Mouse (Mus musculus): ENCODE data around the gene Rsph6a.

Rsph6a gene

DNA sequence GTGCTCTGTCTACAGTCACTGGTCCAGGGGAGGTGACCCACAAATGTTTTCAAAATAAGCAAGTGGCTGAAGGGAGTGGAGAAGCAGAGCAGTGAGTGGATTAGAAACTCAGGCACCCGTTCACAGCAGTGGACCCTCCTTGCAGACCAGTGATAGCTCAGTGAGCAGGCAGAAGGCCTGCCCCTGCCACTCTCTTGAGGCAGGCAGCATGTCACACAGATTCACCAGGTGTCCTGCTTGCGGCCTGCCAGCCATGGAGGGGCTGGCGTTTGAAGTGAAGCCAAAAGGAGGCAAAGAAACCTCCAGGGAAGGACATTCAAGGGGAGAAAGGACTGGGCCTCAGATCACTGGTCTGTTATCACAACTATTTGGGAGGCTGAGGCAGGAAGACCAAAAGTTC is 24.2 kb downstream of the Rsph6a start:
- no peak for DNase-seq (ENCODE audit: low read depth, low spot score)

DNA sequence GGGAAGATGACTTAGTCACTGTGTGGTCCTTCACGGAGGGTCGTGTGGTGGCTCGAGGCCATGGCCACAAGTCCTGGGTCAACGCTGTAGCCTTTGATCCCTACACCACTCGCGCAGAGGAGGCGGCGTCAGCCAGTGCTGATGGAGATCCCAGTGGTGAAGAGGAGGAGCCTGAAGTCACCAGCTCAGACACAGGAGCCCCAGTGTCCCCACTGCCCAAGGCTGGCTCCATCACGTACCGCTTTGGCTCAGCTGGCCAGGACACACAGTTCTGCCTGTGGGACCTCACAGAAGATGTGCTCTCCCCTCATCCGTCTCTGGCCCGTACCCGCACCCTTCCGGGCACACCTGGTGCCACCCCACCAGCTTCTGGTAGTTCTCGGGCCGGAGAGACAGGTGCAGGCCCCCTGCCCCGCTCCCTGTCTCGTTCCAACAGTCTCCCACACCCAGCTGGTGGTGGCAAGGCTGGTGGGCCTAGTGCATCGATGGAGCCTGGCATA is 26.0 kb downstream of the Rsph6a start:
- DNase-seq (ENCODE audit: low read depth, low spot score), result no peak

DNA sequence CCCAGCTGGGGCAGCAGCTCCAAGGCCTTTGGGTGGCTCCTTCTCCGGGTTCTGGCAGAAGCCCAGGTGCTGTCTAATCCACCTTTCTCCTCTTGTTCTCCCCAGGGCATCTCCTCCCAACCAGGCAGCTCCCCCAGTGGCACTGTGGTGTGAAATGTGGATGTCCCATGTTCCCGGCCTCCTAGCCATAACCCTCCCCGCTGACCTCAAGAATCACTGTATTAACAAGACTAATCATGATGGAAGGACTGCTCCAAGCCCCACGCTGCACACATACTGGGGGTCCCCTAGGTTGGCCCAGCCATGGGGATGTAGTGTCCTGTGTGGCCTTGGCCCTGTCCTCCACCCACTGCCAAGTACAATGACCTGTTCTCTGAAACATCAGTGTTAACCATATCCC is 27.7 kb downstream of the Rsph6a start:
- DNase-seq (ENCODE audit: low read depth, low spot score), result no peak

DNA sequence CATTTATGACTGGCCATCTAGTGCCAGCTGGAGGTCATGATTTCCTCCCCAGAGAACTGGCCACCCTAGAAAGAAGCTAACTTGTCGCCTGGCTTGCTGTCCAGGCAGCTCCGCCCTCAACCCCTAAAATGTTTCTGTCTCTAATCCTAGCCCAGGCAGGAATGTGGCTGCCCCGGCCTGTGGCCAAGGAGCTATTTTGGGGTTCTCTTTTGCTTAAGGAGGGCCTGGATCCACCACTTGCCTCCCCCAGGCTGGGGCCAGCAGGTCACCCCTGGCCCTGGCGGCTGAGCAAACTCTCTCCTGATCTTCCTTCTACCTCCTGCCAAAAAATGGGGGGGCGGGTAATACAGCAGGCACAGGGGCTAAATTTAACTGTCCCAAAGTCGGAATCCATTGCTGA is 28.6 kb downstream of the Rsph6a start:
- DNase-seq (ENCODE audit: low read depth, low spot score), result no peak

DNA sequence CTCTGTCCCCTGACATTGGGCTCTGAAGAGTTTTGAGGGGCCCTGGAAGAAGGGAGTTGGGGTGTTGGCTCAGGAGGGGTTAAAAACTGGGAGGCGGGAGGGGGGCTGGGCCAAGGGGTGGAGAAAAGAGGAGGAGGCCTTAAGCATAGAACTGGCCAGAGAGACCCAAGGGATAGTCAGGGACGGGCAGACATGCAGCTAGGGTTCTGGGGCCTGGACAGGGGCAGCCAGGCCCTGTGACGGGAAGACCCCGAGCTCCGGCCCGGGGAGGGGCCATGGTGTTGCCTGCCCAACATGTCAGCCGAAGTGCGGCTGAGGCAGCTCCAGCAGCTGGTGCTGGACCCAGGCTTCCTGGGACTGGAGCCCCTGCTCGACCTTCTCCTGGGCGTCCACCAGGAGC is 29.2 kb downstream of the Rsph6a start, which contains the start of gene Dmpk:
Dmpk (plus strand) TSS at position 149 of the 400 bp plus-strand sequence.
- no peak for DNase-seq (ENCODE audit: low read depth, low spot score)

DNA sequence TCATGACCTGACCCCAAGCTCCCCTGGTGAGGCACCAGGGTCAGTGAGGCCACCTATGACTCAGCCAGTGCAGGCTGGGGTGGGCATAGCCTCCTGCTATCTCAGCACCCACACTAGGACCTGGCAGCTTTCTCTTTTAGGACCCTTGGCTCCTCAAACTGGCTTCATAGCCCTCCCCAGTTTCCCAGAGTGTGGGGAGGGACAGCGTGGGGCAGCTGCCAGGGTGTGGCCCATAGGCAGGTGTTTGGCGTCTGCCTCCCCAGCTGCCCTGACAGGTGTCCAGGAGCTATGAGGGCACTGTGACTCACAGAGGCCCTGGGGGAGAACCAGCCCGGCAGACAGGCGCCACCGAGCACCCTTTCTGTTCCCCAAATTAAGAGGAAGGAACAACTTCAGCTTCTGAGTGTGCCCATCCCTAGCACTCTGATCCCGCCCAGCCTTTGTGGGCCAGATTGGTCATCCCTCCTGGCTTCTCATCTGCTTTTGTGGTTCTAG is 29.8 kb downstream of the Rsph6a start:
- DNase-seq (ENCODE audit: low read depth, low spot score), result no peak

DNA sequence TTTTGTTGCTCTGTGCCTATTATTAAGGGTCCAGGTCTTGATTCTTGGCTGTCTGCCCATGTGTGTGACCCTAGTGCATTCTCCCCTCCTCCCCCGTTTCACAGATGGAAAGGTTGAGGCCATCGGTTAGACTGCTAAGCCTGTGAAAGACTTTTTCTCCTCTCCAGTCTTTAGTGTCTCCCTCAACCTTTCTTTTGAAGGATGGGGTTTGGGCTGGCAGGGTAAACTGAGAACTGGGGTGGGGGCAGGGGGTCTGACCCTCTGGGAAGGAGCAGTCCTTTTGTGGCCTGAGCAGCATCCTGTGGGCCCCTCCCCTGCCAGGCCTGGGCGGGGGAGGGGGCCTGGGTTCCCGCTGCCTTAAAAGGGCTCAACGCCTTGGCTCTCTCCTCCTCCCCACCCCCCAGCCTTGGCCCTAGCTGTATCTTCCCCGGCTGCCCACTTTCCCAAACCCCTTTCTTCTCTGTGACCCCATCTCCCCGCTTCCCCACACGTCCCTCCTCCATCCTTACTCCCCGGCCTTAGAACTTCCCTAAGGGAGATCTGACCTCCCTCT is 30.5 kb downstream of the Rsph6a start:
- no peak for DNase-seq (ENCODE audit: low read depth, low spot score)

DNA sequence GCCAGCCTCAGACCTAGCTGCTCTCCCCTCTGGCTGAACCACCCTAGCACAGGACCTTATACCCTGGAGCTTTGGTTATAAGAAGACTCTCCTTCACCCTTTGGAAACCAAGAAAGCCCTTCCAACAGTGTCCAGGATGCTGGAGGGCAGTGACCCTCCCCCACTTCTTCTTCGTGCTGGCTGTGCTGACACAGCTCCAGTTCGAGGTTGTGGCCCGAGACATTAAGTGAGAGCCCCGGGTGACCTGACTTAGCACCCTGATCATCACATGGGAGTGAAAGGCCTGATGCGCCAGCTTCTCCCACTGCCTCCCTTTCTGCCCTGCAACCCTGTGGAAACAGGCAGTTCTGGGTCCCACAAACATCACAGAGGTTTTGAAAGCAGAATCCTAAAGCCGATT is 31.0 kb downstream of the Rsph6a start:
- no peak for DNase-seq (ENCODE audit: low read depth, low spot score)

DNA sequence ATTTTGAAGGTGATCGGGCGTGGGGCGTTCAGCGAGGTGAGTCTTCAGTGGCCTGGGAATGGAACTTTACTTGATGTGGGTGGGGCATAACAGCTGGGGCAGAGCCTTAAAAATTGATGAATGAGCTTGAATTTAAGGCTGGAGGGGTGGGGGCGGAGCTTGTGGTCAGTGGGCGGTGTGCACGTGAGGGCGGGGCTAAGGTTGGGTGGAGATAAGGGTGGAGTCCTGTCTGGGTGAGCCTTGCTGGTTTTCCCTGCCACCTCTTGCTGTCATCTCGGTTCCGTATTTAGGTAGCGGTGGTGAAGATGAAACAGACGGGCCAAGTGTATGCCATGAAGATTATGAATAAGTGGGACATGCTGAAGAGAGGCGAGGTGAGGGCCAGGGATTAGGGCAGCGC is 31.6 kb downstream of the Rsph6a start:
- DNase-seq (ENCODE audit: low read depth, low spot score), result peak; percentile 72

DNA sequence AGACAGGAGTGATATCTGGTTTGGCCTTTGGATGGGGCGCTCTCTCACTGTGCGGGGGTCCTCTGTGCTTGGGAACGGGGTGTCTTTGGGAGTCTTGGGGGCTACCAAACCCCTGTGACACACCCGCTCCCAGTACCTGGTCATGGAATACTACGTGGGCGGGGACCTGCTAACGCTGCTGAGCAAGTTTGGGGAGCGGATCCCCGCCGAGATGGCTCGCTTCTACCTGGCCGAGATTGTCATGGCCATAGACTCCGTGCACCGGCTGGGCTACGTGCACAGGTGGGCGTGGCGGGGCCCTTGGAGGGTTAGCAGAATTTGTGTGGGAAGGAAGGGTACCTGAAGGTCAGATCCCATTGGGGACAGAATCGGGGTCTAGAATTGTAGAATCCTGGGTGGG is 32.3 kb downstream of the Rsph6a start:
- DNase-seq (ENCODE audit: low read depth, low spot score), result no peak

DNA sequence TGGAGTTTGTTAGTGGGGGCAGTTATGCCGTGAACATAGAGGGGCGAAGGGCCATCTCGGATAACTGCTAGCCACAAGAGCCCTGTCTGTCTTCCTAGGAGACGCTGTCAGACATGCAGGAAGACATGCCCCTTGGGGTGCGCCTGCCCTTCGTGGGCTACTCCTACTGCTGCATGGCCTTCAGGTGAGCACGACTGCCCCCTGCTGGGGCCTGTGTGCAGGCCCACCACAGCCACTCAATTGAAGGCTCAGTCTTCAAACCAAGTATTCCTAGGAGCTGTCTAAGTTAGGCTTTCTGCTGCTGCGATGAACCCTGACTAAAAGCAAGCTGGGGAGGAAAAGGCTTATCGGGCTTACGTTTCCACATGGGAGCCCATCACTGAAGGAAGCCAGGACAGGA is 34.3 kb downstream of the Rsph6a start:
- peak; percentile 69 for DNase-seq (ENCODE audit: low read depth, low spot score)

DNA sequence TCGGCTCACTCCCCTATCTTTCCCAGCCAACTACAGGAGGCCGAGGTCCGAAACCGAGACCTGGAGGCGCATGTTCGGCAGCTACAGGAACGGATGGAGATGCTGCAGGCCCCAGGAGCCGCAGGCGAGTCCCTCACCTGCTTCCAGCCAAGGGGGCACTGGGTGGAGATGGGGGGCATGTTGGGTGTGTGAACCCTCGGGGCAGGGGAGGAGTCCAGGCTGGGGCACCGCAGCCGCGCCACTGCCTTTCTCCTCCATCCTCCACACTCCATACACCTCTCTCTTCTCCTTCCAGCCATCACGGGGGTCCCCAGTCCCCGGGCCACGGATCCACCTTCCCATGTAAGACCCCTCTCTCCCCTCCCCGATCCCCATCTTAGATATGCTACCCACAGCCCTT is 37.4 kb downstream of the Rsph6a start:
- DNase-seq (ENCODE audit: low read depth, low spot score), result no peak

DNA sequence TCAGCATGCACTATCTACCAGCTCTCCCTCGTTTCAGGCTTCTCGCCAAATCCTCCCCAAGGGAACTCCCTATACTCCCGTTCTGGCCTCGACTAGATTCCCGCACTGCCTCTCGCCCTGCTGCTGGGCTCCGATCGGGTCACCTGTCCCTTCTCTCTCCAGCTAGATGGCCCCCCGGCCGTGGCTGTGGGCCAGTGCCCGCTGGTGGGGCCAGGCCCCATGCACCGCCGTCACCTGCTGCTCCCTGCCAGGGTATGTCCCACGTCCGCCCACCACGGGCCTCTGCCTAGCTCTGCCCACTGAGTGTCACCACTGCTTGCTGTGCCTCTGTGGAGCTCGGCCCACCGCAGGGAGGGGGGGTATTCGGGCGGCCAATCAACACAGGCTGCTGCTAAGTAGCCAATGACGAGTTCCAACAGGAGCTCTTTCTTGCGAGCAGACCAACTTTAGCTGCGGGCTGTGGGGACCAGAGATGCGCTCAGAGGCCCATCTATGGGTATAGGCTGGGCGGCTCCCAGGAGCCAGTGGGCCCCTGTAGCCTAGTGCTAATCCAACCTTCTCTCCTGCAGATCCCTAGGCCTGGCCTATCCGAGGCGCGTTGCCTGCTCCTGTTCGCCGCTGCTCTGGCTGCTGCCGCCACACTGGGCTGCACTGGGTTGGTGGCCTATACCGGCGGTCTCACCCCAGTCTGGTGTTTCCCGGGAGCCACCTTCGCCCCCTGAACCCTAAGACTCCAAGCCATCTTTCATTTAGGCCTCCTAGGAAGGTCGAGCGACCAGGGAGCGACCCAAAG is 38.1 kb downstream of the Rsph6a start:
- DNase-seq (ENCODE audit: low read depth, low spot score), result peak; percentile 85

DNA sequence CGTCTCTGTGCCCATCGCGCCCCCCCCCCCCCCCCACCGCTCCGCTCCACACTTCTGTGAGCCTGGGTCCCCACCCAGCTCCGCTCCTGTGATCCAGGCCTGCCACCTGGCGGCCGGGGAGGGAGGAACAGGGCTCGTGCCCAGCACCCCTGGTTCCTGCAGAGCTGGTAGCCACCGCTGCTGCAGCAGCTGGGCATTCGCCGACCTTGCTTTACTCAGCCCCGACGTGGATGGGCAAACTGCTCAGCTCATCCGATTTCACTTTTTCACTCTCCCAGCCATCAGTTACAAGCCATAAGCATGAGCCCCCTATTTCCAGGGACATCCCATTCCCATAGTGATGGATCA is 38.7 kb downstream of the Rsph6a start:
- DNase-seq (ENCODE audit: low read depth, low spot score), result peak; percentile 82

DNA sequence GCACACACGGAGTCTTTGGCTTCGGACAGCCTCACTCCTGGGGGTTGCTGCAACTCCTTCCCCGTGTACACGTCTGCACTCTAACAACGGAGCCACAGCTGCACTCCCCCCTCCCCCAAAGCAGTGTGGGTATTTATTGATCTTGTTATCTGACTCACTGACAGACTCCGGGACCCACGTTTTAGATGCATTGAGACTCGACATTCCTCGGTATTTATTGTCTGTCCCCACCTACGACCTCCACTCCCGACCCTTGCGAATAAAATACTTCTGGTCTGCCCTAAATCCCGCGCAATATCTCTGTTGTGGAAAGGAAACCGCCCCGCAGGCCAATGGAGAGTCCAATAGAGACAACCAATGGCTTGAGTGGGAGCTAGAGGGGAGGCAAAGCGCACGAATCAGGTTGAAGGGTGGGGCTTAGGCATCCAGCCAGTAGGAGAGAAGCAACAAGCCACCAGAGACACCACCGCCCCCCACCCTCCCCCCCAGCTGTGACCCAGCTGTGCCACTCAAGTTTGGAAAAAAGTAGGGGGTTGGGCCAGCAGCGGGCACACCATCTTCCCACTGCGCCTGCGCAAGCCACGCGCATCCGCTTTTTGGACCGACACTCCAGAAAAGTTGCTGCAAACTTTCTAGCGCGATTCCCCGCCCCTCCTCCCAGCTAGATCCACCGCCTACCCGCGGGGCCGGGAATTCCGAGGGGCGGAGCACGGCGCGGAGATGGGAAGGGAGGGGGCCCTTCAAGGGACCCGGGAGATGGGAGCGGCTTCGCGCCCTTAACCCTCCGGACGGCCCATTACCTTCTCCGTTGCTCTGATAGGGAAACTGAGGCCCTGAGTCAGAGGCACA is 39.3 kb downstream of the Rsph6a start:
- peak; percentile 99 for DNase-seq (ENCODE audit: low read depth, low spot score)

DNA sequence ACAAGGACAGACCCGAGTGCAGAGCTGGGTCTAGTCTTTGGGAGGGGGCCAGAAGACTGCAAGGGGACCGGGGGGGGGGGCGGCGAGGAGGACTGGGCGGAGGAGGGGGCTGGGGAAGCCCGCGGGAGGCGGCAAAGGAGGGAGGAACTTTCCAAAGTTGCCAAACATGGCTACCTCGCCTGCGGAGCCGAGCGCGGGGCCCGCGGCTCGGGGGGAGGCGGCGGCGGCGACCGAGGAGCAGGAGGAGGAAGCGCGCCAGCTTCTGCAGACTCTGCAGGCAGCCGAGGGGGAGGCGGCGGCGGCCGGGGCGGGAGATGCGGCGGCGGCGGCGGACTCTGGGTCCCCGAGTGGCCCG is 40.0 kb downstream of the Rsph6a start, which contains the start of gene Six5:
Six5 (plus strand) TSS at position 124 of the 355 bp plus-strand sequence.
- DNase-seq (ENCODE audit: low read depth, low spot score), result no peak

DNA sequence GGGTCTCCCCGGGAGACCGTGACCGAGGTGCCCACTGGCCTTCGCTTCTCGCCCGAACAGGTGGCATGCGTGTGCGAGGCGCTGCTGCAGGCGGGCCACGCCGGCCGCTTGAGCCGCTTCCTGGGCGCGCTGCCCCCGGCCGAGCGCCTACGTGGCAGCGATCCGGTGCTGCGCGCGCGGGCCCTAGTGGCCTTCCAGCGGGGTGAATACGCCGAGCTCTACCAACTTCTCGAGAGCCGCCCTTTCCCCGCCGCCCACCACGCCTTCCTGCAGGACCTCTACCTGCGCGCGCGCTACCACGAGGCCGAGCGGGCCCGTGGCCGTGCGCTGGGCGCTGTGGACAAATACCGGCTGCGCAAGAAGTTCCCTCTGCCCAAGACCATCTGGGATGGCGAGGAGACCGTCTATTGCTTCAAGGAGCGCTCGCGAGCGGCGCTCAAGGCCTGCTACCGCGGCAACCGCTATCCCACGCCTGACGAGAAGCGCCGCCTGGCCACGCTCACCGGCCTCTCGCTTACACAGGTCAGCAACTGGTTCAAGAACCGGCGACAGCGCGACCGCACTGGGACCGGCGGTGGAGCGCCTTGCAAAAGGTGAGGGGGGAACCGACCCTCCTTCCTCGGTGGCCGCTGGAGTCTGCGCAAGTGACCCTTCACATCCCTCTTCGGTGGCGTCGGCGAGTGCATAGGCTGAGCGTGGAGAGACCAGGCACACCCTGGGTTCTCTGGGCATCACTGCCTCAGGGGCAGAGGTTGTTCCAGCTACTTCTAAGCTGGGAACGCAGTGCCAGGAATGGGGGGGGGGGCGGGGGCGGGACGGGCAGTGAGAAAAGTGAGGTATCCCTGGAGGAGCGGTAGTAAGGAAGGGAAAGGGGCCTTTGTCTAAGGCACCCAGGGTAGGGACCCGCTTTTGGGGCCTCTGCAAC is 40.6 kb downstream of the Rsph6a start:
- DNase-seq (ENCODE audit: low read depth, low spot score), result peak; percentile 41

DNA sequence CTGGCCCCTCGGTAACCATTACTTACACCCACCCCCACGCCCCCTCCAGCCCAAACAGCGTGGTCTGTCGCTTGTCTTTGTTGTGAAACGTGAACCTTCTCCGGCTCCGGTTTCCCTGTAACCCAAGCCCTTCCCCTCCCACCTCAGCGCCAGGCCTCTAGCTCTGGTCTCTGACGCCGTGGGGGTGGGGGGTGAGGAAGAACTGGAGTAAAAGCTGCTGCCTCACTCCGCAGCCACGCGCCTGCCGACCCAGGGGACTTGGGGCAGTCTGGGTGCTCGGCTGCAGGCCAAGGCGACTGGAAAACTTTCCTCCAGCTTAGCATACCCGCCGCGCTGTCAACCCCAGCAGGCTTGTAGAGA is 41.2 kb downstream of the Rsph6a start:
- peak; percentile 79 for DNase-seq (ENCODE audit: low read depth, low spot score)

DNA sequence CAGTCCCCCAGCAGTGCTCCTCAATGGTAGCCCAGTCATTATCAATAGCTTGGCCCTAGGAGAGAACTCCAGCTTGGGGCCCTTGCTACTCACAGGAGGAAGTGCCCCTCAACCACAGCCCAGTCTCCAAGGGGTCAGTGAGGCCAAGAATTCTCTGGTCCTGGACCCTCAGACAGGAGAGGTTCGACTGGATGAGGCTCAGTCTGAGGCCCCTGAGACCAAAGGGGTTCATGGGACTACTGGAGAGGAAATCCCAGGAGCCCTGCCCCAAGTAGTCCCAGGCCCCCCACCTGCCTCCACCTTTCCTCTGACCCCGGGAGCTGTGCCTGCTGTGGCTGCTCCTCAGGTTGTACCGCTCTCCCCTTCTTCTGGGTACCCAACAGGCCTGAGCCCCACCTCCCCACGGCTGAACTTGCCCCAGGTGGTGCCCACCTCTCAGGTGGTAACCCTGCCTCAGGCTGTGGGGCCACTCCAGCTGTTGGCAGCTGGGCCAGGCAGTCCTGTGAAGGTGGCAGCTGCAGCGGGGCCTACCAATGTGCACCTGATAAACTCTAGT is 42.0 kb downstream of the Rsph6a start:
- no peak for DNase-seq (ENCODE audit: low read depth, low spot score)

DNA sequence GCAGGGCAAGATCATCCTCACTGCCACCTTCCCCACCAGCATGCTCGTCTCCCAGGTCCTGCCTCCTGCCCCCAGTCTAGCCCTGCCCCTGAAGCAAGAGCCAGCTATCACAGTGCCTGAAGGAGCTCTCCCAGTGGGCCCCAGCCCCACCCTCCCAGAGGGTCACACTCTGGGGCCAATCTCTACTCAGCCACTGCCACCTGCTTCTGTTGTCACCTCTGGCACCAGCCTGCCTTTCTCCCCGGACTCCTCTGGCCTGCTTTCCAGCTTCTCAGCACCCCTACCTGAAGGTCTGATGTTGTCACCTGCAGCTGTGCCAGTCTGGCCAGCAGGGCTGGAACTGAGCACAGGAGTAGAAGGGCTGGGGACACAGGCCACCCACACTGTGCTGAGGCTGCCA is 42.7 kb downstream of the Rsph6a start:
- no peak for DNase-seq (ENCODE audit: low read depth, low spot score)

DNA sequence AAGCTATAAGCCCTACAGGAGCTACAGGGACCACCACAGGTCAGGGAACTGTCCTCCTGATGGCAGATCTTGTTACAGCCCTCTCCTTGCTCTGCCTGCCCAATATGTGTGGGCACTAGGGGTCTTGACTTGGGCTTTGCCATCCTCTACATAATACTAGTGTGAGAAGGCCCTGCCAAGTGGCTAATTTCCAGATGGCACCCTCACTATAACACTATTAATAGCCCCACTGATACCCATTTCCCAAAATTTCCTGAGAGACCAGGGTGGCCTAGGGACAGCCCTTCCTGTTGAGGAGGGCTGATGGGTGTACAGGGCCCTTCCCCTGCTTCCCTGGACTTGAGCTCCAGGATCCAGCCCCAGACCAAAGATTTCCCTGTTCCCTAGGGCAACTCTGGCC is 43.4 kb downstream of the Rsph6a start:
- no peak for DNase-seq (ENCODE audit: low read depth, low spot score)
